Mouse (Mus musculus) olfactory bulb, adult 2 months (tissue): ENCODE data around the gene Farp1. TPM values are rescaled to one million over a fixed set of nuclear protein-coding genes. Genes with fewer than 3 reads are reported as not detected.

ENCODE experiments used
- H3K27ac ChIP-seq: fragments of 200-500 bp; 2 replicates; pipeline ENCODE4 v1.5.1; 2012; ENCODE audit warnings: low read depth, low read length; ENCODE audit not compliant: insufficient read depth
- H3K4me1 ChIP-seq: fragments of 200-500 bp; 2 replicates; pipeline ENCODE4 v1.6.1; 2012; ENCODE audit warnings: low read length; ENCODE audit not compliant: control insufficient read depth, insufficient read depth
- H3K4me3 ChIP-seq: fragments of 200-500 bp; 2 replicates; pipeline ENCODE4 v1.5.1; 2012; ENCODE audit warnings: mild to moderate bottlenecking, low read depth, low read length, moderate library complexity; ENCODE audit not compliant: insufficient read depth
- CTCF ChIP-seq: fragments of 200-500 bp; IDR thresholded peaks from 2 replicates; pipeline ENCODE4 v1.5.1; 2012; ENCODE audit warnings: low read depth, mild to moderate bottlenecking, low read length, moderate library complexity; ENCODE audit not compliant: insufficient read depth
- POLR2A ChIP-seq: fragments of 200-500 bp; IDR thresholded peaks from 2 replicates; pipeline ENCODE4 v1.6.1; 2012; ENCODE audit warnings: mild to moderate bottlenecking, low read depth, low read length, moderate library complexity; ENCODE audit not compliant: insufficient read depth
- WGBS: fragments of 180-500 bp; shearing (Covaris S2); methylation state at CpG from one replicate; pipeline ENCODE4 v1.1.7; 2018; 5-methylcytosine and 5-hydroxymethylcytosine counted together
- polyA plus RNA-seq: library from polyadenylated mRNA; stranded (reverse); fragments of >200 nt; gene quantifications from 2 replicates; pipeline ENCODE4 v1.2.4, GENCODE M21; 2012; ENCODE audit warnings: low replicate concordance; ENCODE audit not compliant: missing spikeins, insufficient read depth, insufficient read length

Farp1 gene
- polyA plus RNA-seq, 1 experiment: not detected

DNA sequence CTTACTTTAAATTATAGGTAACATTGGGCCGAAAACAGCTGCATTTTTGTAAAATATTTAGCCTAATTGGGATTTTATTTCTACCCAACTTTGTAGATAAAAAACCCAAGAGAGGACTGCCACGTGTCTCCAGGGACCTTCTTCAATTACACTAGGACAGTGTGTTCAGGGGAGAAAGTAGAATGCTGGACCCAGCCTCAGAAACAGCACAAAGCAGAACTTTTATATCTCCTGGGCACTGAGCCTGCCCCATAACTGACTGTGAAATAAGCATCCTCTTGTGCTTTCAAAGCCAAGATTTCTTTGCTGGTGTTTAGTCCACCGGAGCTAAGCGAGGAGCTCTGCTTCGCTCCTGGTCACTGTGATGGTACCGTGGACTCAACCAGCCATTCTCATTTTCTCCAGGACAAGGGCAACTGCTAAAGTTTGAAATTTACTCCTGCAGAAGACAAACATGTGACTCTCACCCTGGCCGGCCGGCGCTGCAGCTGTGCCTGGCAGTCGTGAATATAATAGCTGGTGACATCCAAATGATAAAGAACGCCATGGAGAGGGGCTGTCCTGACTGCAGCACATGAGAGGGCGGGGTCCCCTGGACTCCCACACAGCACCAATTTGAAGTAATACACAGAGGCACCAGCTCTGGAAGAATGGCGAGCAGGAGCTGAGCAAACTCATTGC lies 281.8 kb downstream of the Farp1 start:
- H3K27ac ChIP-seq: peak overlapping the region; percentile 73
- TF ChIP-seq CTCF: no peak
- no peak for TF ChIP-seq POLR2A
- WGBS: 36% methylated on average over 13 of the region's 13 CpGs
- peaks cover 38% of the 10 kb centered on the region for H3K4me1 ChIP-seq
- H3K4me3 ChIP-seq: no peak overlapping the region

DNA sequence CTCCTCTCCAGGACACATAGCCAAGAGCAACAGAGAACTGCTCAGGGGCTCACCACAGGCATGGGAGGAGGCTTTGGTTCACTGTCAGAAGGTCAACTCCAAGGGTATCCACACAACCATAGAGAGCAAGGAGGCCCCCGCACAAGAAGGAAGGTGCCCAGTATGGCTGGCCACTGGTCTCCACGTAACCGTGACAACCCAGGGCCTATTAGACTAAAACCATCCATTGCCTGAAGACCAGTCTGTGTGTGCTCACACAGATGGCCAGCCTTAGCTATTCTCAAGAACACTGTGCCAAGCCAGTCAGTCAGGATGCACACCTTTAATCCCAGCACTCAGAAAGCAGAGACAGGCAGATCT lies 282.3 kb downstream of the Farp1 start:
- TF ChIP-seq CTCF (no peak), POLR2A (no peak)
- Histone ChIP-seq H3K4me3 (no peak overlapping the region), H3K27ac (peak overlapping the region; percentile 73), H3K4me1 (peaks cover 41% of the 10 kb centered on the region)
- WGBS: 91% methylated on average over 3 of the region's 3 CpGs

DNA sequence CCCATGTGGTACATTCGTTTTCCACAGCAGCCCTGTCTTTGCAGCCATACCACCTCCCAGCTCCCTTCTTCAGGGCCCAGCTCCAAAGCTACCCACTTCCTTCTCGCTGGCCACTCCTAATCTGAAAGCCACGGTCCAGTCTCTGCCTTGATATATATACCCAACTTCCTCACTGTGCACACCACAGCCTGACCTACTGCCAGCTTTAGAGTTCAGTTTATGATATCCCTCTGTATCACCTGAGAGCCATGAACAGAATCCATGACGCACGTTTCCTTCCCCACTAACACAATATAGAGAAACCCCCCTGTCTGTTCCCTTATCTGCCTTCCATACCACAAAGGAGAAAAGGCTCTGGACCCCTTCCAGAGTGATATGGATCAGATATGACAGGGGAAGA lies 283.4 kb downstream of the Farp1 start:
- H3K4me3 ChIP-seq: no peak overlapping the region
- H3K27ac ChIP-seq: no peak overlapping the region
- TF ChIP-seq POLR2A (no peak), CTCF (no peak)
- WGBS: 83% methylated on average over 5 of the region's 5 CpGs
- H3K4me1 ChIP-seq: peaks cover 41% of the 10 kb centered on the region

DNA sequence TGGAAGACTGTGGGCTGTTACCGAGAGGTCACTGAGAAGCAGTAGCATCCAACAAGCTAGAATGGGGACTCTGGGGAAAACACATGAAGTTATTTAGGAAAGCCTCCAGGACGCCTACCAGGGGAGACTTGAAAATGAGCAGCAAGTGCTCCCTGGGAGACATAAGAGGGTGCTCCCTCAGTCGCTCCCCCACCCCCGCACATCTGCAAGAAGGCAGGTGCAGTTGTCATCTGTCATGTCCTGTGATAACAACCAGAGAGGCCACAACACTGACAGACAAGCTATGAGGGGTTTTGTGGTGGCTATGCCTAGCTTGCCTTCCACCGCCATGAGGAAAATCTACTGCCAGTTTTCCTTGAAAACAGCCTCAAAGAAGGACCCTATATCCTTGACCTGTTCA lies 287.1 kb downstream of the Farp1 start:
- no peak for TF ChIP-seq CTCF
- no peak for TF ChIP-seq POLR2A
- no peak overlapping the region for H3K4me3 ChIP-seq
- peaks cover 42% of the 10 kb centered on the region for H3K4me1 ChIP-seq
- WGBS: 70% methylated on average over 5 of the region's 5 CpGs
- peak overlapping the region; percentile 55 for H3K27ac ChIP-seq

DNA sequence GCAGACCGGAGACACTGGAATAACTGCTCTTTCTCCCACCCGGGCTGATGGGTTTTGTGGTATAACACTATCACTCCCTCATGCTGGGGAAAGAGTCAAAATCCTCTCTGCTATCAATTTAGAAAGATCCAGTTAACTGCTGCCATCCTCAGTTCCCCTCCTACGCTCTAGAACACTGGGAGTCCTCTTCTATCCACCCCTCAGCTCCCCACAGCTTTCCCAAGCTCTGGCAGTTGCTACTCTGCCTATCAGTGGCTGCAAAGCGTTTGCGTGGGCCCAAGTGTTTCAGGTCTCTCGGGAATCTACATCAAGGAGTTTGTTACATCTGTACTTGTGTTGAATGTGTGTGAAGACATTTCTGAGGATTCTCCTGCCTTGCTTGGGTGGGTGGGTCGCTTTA lies 287.6 kb downstream of the Farp1 start:
- peaks cover 44% of the 10 kb centered on the region for H3K4me1 ChIP-seq
- H3K27ac ChIP-seq: peak overlapping the region; percentile 55
- H3K4me3 ChIP-seq: no peak overlapping the region
- TF ChIP-seq POLR2A (no peak), CTCF (no peak)
- 48% methylated on average over 7 of the region's 7 CpGs for WGBS

DNA sequence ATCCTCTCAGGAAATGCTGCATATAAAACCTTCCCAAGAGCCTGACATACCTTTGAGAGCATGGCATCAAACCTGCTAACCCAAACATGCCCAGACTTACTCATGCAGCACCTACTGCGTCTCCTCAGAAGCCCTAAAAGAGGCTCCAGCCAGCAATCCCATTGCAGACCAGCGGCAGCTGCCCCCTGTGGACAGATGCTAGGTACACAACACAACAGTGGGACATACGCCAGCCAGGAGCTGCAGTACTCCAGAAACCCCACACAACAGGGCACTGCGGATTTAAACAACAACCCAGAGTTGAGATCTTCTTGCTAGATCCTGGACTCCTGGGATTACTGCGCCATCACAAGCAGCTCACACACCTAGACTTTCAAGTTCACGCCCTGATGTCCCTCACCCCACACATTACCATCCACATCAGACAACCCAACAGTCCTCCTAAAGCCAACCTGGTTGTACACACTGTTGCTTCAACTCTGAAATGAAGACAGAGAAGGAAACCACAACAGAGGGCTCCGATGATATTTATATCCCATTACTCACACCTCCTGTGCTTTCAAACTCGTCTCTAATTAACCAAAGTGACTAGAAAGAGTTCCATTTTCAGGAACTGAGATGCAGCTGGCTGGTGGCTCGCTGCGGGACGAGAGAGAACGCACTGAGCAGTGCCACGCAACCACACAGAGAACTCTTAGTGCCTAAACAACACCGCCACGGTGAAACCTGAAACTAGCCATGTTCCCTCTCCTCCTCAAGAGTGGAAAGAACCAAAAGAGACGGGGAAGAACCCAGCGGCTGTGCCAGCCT lies 289.7 kb downstream of the Farp1 start:
- Histone ChIP-seq H3K27ac (peak overlapping the region; percentile 72), H3K4me1 (peaks cover 44% of the 10 kb centered on the region), H3K4me3 (no peak overlapping the region)
- TF ChIP-seq CTCF: no peak
- TF ChIP-seq POLR2A: no peak
- WGBS: 47% methylated on average over 17 of the region's 17 CpGs

DNA sequence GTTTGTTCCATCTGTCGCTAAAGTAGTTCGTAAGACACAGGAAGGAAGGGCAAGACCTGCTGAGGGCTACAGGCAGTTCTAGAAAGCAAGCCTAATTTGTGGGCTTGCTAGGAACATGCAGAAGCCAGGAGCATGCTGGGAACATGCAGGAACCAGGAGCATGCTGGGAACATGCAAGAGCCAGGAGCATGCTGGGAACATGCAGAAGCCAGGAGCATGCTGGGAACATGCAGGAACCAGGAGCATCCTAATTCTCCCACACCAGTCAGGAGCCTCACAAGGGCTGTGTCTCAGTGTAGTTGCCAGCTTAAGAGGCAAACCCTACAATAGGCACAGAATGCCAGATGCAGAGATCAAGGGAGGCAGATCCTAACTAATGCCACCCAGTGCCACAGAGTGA lies 291.4 kb downstream of the Farp1 start:
- no peak for TF ChIP-seq CTCF
- no peak for TF ChIP-seq POLR2A
- 83% methylated on average over 2 of the region's 2 CpGs for WGBS

DNA sequence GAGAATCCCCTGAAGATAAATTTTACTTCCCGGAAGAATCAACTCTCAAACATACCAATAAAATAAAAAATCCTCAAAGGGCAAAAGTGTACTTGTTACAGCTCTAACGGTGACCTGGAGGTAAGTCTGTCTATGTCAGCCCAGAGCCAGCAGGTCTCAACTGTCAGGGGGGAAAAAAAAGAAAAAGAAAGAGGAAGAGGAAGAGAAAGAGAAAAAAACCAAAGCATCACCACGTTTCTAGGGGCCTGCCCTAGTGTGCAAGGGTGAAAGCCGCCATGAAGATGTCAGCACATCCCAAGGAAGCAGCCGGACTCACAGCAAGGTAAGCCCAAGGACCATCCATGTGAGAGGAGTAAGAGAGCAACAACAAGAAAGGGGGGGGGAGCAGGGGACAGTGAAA lies 293.9 kb downstream of the Farp1 start:
- peaks cover 28% of the 10 kb centered on the region for H3K4me1 ChIP-seq
- WGBS: 87% methylated on average over 5 of the region's 5 CpGs
- no peak overlapping the region for H3K4me3 ChIP-seq
- TF ChIP-seq CTCF (no peak), POLR2A (no peak)
- no peak overlapping the region for H3K27ac ChIP-seq

More for the DNA sequence above, 291.4 kb downstream of the Farp1 start:
- Histone ChIP-seq H3K4me3 (no peak overlapping the region), H3K27ac (no peak overlapping the region), H3K4me1 (peaks cover 43% of the 10 kb centered on the region)

DNA sequence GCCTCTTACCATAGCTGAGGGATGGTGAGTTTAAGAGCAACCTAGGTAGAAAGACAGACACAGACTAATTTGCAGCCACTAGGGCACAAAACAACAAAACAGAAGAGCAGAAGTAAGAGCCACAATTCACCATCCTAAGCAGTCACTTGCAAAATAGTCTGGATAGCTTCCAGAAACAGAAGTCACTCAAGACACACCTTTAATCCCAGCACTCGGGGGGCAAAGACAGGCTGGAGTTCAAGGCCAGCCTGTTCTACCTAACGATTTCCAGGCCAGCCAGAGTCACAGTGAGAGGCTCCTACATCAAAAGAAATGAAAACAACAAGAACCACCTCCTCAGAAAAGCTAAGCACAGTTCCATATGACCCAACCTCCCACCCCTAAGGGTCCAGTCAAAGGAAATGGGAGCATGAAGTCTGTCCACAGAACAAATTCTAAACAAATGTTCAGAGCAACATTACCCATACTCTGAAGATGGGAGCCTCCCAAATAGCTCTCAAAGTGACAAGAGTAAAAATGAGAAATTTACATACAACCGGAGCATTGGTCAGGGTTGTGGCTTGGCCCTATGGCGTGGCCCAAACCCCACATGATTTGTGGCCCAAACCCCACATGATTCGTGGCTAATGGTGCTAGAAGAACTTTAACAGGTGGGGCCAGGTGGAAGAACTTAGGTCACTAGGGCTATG lies 294.5 kb downstream of the Farp1 start:
- 82% methylated on average over 5 of the region's 5 CpGs for WGBS
- no peak overlapping the region for H3K27ac ChIP-seq
- TF ChIP-seq POLR2A (no peak), CTCF (no peak)
- H3K4me3 ChIP-seq: no peak overlapping the region
- peaks cover 28% of the 10 kb centered on the region for H3K4me1 ChIP-seq
